Mouse (Mus musculus) MEL (cell line): ENCODE results near the gene Tet3.
A peak's percentile ranks its signal among the peaks of the same experiment; 100 is the strongest.

ENCODE experiments used
- CHD2 ChIP-seq: IDR thresholded peaks from 2 replicates; pipeline ENCODE4 v1.6.1; 2011; ENCODE audit warnings: low read length, improper control_type of control experiment
- CTCF ChIP-seq, 3 experiments: IDR thresholded peaks in 2 of 3; conservative IDR thresholded peaks in 1 of 3; 2 replicates each; pipeline ENCODE4 v1.5.1; 2011 to 2012; ENCODE audit warnings: low read length in 3 of 3, low read depth in 2 of 3, mild to moderate bottlenecking in 2 of 3, improper control_type of control experiment in 1 of 3, inconsistent platforms in 1 of 3, mixed read lengths in 1 of 3, moderate library complexity in 1 of 3; ENCODE audit not compliant: control insufficient read depth in 1 of 3, insufficient read depth in 1 of 3, poor library complexity in 1 of 3, severe bottlenecking in 1 of 3
- ELF1 ChIP-seq: IDR thresholded peaks from 2 replicates; pipeline ENCODE4 v1.6.1; 2014; ENCODE audit warnings: low read depth, mild to moderate bottlenecking, inconsistent platforms, low read length, improper control_type of control experiment, moderate library complexity
- EP300 ChIP-seq, 2 experiments: IDR thresholded peaks; 2 replicates each; pipeline ENCODE4 v1.6.1; 2011; ENCODE audit warnings: improper control_type of control experiment in 2 of 2, low read length in 2 of 2, low read depth in 1 of 2, mild to moderate bottlenecking in 1 of 2
- HCFC1 ChIP-seq: IDR thresholded peaks from 2 replicates; pipeline ENCODE4 v1.6.1; 2012; ENCODE audit warnings: low read depth, mild to moderate bottlenecking, inconsistent platforms, low read length, improper control_type of control experiment, moderate library complexity
- MAFK ChIP-seq: IDR thresholded peaks from 2 replicates; pipeline ENCODE4 v1.6.1; 2011; ENCODE audit warnings: low read depth, mild to moderate bottlenecking, low read length, improper control_type of control experiment, borderline replicate concordance
- POLR2A ChIP-seq, 2 experiments: IDR thresholded peaks; 2 replicates each; pipeline ENCODE4 v1.6.1; 2011 to 2012; ENCODE audit warnings: low read length in 2 of 2, mild to moderate bottlenecking in 2 of 2, control low read depth in 1 of 2, improper control_type of control experiment in 1 of 2, low read depth in 1 of 2, moderate library complexity in 1 of 2; ENCODE audit not compliant: control insufficient read depth in 1 of 2, insufficient read depth in 1 of 2, poor library complexity in 1 of 2
- USF1 ChIP-seq: IDR thresholded peaks from 2 replicates; pipeline ENCODE4 v1.6.1; 2014; ENCODE audit warnings: low read depth, mild to moderate bottlenecking, inconsistent platforms, low read length, improper control_type of control experiment, moderate library complexity

DNA sequence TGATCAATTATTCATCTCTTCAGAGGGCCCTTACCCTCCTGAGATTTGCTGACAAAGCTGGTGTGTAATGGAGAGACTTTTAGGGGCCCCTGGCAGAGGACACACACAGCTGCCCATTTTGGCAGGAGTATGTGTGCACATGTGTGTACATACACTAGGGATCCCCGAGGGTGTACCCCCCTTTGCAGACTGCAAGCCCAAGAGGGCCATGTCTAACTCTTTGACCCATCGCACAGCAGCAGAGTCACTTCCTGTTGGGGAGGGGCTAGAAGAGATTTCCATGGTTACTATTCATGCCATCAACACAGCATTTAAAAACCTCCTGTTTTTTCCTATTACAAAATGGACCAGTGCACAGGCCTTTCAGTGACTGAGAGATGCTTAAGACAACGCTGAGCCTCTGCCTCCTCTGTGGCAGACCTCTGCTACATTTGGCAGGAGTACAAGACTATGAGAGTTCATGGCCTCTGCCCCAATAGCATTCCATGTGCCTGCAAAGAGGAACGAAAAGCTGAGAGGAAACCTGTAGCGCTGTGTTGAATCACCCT is 46.0 kb downstream of the Tet3 start:
- TF ChIP-seq ELF1 (no peak), CTCF (IDR thresholded peaks at IDR 0.05 in 2 of 3, conservative IDR thresholded peaks at IDR 0.05 in 1 of 3; ENCODE audit: control insufficient read depth in 1 of 3, insufficient read depth in 1 of 3, low read depth in 2 of 3, low read length in 3 of 3, poor library complexity in 1 of 3, severe bottlenecking in 1 of 3) (no peak), HCFC1 (no peak), EP300 (IDR thresholded peaks at IDR 0.05; ENCODE audit: low read depth in 1 of 2, low read length in 2 of 2) (no peak), MAFK (no peak), POLR2A (IDR thresholded peaks at IDR 0.05; ENCODE audit: control insufficient read depth in 1 of 2, insufficient read depth in 1 of 2, low read depth in 1 of 2, low read length in 2 of 2, poor library complexity in 1 of 2) (0 out of 4 replicates have a peak, but pooled peaks of 1 of the 2 experiments have one; percentile 21), USF1 (no peak), CHD2 (no peak)
